Mouse (Mus musculus): ENCODE measurements around the gene Ap2a2.
"Not testable (repeated sequence)": the region's sequence is repeated elsewhere in the genome, so short reads cannot be mapped to it uniquely, and the experiment has no call there.

Ap2a2 gene

GRCm38 (mm10) chr7:141560471-141560870 lies 1.5 kb upstream of the Ap2a2 start:
- DNase-seq: no peak

GRCm38 (mm10) chr7:141562421-141562851 lies 463 bp downstream of the Ap2a2 start:
- DNase-seq: no peak

DNA sequence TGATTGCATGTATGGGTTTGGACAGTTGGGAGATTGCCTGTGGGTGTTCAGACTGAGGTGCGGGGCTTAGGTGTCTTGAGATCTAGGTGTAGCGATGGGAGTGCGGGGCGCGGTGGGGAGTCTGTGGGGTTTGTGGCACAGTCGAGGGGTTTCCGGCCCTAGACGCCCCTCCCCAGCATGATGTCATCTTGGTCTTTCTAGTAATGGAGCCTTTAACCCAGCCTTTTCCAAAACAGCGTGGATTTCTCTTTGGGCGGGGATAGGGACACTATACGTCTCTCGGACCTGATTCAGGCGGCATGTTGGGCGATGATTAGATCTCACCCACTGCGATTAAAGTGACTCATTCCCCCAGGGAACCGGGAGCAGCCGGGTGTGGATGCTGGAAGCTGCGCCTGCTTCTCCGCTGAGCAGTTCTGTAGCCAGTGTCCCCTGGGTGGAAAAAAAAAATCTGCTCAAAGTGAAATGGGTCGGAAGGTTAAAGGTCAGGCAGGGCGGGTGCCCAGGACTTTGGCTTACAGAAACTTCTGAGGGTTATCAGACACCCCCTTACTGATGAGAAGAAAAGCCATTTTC lies 967 bp downstream of the Ap2a2 start:
- peak; percentile 59 to 67 for DNase-seq

GRCm38 (mm10) chr7:141564561-141564960 lies 2.6 kb downstream of the Ap2a2 start:
- peak in 1 of 2 experiments; percentile 48 for DNase-seq

DNA sequence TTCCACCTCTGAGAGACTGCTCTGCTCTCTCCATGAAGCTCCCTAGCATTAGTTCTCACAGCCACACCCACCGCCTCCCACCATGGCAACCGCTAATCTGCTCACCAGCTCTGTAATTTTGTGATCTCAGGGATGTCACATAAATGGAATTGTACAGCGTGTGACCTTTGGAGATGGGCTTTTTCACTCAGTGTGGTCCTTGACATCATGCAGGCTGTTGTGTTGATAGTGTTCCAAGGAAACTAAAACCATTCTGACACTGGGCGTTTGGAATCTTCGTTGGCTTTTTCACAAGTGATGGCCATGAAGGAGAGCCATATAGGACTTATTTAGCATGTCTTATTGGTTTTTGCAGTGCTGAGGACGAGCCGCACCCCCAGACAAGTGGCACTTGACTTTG lies 4.6 kb downstream of the Ap2a2 start:
- DNase-seq: no peak

DNA sequence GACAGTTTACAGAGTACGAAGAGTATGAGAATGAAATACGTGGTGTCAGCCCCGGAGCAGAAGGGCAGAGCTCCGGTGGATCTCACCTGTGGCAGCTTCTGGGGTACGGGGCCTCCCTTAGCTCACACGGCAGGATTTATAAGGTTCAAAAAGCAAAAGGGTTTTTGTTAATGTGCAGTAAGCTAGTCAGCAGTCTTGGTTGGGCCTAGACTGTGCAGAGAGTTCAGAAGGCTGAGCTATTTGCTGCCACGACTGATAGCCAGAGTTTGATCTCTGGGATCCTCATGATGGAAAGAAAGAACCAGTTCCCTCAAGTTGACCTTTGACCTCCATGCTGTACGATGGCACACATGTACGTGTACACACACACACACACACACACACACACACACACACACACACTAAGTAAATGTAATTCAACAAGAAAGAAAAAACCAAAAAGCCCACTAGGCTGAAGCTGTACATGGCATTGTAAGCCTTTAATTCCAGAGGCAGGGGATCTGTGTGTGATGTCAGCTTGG lies 7.4 kb downstream of the Ap2a2 start:
- no peak for DNase-seq

DNA sequence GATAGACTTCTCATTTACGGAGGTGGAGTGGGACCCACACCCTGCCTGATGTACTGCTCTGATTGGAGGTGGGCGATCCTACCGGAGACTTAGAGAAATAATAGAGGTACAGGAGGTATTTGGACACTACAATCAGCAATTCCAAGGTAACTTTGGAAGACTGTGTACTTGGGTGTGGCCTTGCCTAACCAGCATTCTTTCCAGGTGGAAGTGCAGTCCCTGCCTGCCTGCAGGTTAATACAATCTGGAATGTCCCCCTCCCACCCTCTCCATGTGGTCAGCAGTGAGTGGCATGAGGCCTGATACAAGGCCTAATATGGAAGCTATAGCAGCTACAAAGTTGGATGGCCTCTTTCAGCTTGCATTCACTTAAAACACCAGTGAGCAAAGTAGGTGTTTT lies 7.9 kb downstream of the Ap2a2 start:
- no peak for DNase-seq

DNA sequence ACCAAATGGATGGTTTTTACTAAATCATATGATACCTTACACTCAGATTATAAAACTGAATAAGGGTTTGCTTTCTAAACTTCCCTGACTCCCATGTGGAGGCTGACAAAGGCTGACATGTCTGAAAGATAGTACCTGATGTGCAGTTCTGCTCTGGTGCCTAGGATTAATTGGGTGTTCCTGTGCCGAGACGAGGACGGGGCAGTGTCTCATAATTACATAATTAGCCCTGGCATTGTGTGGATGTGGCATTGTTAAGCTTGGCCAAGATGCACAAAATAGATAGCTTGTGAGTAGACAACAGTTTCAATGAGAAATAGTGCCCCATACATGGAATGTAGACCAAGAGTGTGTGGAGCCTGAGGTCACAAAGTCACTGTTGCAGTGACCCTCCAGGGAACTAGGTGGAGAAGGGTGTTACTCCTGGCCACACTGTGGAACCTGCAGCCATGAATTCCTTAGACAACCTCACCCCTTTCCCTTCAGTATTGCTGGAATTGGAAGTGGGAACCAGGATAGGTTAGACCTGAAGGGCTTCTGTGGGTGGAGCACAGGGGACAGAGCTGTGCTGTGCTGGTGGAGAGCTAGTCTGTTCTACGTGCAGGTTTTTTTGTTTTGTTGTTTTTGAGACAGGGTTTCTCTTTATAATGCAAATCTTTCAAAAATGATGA lies 8.8 kb downstream of the Ap2a2 start:
- no peak for DNase-seq

DNA sequence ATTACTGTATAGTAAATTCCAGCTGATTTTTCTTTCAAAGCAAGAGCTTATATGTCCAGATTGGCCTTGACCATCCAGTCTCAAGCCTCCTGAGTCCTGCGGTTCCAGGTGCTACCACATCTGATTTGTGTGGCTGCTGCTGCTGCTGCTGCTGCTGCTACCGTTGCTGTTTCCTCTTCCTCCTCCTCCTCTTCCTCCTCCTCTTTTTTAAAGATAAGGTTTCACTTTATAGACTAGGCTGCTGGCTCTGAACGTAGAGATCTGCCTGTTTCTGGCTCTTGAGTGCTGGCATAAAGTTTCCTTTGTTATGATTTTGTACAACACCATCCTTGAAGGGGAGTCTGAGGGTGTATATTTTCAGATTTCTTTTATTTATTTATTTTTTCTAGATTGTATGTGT lies 12.1 kb downstream of the Ap2a2 start:
- DNase-seq: no peak

DNA sequence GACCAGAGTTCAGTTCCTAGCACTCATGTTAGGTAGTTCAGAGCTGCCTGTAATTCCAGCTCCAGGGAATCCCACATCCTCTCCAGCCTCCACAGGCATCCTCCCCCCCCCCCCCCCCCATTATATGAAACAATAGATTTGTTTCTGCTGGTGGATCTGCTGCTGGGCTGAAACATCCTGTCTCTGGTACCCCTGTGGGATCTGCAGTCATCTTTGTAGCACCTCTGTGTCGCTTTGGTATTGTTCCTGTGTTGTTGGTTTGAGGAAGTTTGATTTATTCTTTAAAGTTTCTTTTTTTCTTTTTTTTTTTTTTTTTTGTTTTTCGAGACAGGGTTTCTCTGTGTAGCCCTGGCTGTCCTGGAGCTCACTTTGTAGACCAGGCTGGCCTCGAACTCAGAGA lies 13.5 kb downstream of the Ap2a2 start:
- DNase-seq: no peak

- no peak for DNase-seq
These were observed 15.8 kb downstream of the Ap2a2 start for GRCm38 (mm10) chr7:141577801-141578200.

GRCm38 (mm10) chr7:141578511-141578910 lies 16.5 kb downstream of the Ap2a2 start:
- DNase-seq: no peak

DNA sequence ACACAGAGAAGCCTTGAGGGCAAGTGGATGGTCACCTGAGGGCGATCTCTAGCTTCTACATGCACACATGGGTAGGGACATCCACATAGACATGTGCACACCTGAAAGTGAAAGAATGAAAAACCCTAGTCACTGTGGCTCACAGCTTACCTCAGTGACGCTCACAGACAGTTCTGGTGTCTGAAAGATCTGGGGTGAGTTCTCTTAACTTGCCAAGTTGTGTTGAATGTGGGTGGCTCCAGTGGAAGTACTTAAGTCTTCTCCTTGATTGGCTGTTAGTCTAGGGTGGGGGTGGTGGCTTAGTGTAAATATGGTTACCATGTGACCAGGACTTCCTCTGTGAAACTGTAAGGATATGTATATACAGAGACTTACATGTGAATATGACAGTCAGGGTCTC lies 17.0 kb downstream of the Ap2a2 start:
- no peak for DNase-seq

DNA sequence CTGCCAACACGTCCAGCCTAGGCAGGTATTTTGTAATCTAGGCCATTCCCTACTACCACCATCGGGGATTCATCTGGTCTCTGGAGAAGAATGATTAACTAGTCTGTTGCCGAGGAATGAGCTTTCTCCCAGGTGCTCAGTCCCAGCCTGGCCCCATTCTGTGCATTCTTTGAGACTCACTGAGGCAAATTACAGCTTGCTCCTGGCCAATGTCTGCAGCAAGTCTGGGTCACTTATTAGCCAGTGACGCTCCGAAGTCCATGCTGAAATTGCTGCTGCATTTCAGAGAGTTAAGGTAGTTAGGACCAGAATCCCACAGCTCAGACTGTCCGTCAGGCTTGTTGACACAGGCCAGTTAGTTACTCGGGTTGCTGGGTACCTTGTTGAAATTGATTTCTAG lies 19.4 kb downstream of the Ap2a2 start:
- no peak for DNase-seq

- DNase-seq: no peak
These were observed 22.3 kb downstream of the Ap2a2 start for GRCm38 (mm10) chr7:141584048-141584841.

- DNase-seq: no peak
These were observed 23.3 kb downstream of the Ap2a2 start for GRCm38 (mm10) chr7:141585288-141585687.

DNA sequence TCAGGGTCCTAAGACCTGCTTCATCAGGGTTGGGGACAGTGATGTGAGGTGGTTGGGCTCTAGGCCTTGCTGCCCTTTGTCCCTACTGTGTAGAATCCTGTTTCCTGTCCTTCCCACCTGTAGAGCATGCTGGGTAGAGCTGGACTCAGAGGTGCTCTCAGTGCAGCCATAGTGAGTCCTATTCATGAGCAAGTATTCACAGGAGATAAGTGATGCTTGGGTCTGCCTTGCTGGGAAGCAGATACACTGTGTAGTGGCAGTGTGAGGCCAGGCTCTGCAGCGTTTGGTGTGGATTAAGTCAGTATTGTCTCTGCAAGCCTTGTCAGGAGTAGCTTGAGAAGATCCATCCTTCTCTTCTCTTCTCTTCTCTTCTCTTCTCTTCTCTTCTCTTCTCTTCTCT lies 23.9 kb downstream of the Ap2a2 start:
- DNase-seq: no peak

DNA sequence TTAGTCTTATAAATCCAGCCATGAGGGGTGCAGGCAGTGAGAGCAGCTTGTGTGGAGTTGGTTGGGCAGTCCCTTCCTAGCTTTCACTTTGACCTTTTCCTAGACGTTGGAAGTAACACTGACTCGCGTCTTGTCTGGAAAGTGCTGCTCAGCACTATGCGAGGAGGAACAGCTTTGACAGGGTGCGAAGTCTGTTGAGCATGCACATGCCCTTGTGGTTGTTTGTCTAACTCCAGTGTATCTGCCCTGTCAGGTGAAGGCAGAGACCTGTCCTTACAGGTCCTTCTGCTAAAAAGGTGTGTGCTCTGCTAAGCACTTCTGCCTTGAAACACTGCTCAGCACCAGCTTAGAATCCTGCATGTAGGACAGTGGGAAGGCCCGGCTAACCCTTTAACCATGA lies 26.9 kb downstream of the Ap2a2 start:
- DNase-seq: no peak

- not testable (repeated sequence) for DNase-seq
These were observed 28.3 kb downstream of the Ap2a2 start for GRCm38 (mm10) chr7:141590249-141590648.

- DNase-seq: no peak
These were observed 29.0 kb downstream of the Ap2a2 start for GRCm38 (mm10) chr7:141590959-141591358.

DNA sequence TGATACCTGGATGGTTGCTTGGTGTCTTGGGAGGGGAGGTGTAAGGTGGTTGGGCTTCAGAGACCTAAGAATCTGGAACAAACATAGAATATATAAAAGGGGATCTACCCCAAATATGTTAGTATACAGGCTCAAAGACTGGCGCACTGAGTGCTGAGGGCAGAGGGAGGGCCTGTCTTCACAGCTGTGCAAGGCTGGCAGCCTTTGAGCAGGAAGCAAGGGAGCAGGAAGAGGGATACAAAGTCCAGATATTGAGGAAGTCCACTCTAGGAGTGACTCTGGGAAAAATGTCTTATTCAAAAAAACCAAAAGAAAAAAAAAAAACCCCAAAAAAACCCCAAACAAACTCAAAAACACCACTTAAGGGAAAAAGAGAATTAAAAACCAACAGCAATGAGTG lies 30.1 kb downstream of the Ap2a2 start:
- no peak for DNase-seq

GRCm38 (mm10) chr7:141593056-141593455 lies 31.1 kb downstream of the Ap2a2 start:
- DNase-seq: no peak

GRCm38 (mm10) chr7:141596971-141597370 lies 35.0 kb downstream of the Ap2a2 start:
- DNase-seq: no peak

DNA sequence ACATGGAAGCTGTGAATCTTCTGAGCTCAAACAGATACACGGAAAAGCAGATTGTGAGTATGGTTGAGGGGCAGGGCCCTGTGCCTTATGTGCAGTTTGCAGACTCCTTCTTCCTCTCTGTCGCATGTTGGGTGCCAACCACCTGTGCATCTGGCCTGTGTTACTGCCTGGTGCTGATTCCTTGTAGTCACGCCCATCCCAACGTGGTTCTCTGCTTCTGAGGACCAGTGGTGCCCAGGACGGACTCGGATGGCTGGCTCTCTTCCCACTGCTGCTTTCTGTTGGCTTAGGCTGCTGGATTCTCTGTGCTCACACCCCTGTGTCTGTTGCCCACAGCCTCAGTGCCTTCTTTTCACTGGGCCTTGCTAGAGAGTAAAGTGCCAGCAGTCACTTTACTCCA lies 35.6 kb downstream of the Ap2a2 start:
- DNase-seq: peak; percentile 26 to 51
